Mouse (Mus musculus): ENCODE data around the gene Tmod1.

The Tmod1 gene

DNA sequence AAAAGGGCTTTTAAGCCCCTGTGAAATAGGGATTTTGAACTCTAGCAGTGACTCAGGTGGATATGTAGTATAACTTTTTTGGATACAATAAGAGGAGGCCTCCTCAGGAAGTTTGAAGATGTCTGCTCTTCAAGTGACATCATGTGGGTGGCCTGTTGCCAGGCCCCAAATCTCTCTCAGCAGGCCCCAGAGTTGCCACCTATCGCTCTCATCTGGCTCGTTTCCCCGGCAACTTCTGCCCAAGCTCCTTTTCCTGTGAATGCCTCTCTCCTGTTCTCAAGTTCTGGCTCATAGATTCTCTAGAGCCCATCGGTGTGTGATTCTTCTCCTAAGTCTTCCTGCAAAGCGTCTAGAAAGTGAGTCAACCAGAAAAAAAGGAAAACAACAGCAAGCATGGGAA, 17.4 kb downstream of the Tmod1 start:
- no peak for DNase-seq

DNA sequence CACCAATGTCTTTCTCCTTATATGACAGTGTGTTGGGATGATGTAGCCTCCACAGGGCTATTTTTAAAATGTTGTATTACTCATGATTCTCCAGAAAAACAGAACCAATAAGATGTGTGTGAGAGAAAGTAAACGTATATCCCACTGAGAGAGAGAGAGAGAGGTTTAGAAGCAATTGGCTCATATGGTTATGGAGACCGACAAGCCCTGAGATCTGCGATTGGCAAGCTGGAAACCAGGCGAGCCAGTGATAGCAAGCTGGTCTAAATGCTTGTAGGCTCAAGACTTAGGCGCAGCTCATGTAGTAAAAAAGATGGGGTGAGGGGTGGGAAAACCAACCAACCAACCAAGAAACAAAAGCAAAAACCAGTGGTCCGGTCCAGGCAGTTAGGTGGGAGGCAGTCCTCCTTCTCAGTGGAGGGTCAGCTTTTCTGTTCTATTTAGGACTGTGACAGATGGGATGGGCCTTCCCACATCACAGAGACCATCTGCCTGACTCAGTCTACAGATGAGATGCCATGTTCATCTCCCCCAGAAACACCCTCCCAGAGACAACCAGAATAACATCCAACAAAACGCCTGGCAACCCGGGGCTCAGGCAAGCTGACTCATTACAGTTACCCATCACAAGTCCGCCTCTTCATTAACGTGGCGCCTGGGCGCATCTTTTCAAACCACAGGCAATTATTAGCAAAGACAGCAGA, 22.7 kb downstream of the Tmod1 start:
- no peak for DNase-seq

DNA sequence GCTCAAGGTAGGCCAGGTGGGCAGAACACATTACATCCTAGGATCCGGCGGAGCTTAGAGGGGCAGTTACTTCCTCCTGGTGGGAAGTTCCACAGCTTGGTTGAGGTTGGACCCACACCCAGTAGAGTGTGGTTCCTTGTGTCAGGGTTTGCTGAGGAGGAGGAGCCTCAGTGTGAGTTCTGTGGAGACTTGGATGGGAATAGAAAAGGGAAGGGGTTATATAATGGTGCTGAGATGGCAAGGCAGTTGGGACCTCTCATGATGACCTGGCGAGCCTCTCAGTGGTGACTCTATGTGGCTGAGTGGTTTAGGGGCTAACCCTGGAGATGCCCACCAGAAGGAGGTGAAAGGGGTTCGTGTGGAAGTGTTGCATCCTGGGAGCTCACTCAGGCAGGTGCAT, 25.1 kb downstream of the Tmod1 start:
- no peak for DNase-seq

DNA sequence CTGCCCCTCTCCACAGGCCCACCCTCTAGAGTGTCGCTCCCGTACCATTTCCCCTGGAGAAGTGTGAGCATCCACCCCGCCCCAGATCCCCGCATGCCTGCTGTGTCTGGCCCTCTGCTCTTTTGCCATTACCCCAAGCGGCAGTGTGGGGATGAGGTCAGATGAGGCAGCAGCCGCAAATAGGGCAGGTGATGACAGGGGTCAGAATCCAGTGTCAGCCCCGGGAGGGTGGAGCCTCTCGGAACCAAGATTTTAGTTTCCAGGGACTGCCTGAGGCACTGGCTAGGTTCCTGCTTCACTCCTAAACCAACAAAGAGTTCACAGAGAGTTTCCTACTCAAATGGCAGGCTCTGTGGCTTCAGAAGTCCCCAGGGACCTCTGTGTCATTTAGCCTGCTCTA, 25.5 kb downstream of the Tmod1 start:
- DNase-seq: no peak

DNA sequence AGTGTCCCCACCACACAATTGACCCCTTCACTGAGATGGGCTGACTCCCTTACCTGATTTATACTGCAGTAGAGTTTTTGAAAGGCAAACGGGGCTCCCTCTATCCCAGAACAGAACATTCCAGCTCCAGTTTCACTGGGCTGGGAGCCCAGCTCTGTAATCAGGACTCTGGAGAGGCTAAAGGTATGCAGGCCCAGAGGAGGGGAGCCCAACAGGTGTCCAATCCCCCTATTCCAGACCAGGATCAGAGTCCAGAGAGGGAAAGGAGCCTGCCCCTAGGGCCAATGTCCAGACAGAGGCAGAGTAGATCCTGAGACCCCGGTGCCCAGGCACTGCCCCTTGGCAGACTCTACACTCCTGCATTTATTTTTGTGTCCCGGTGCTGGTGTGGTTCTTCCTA, 26.2 kb downstream of the Tmod1 start:
- peak; percentile 49 for DNase-seq

DNA sequence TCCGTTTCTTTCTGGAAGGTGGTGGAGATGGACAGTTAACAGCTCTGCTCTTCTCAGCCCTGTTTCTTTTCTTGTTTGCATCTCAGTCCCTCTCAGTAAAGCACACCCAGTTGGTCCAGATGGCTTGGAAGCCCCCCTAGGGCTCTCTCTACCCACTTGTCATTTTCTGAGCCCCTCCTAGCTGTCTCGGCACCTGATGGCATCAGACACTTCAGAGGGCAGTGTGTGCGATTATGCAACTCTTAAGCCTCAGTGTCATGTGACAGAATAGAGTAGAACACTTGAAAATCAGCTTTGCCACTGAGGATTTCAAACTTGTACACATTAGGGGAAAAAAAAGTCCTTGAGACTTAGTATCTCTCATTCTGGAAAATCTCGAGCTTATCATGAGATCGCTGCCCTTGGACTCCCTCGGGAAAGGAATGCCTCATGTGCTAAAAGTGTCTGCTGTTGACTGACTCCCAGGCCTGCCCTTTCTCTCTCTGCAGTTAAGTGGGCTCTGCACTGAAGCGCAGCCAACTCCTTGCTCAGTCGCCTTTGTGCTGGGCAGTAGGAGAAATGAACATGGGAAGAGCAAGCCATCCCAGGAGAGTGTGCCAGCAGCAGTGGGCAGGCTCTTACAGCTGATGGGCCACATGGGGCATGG, 27.1 kb downstream of the Tmod1 start:
- DNase-seq: peak; percentile 49

DNA sequence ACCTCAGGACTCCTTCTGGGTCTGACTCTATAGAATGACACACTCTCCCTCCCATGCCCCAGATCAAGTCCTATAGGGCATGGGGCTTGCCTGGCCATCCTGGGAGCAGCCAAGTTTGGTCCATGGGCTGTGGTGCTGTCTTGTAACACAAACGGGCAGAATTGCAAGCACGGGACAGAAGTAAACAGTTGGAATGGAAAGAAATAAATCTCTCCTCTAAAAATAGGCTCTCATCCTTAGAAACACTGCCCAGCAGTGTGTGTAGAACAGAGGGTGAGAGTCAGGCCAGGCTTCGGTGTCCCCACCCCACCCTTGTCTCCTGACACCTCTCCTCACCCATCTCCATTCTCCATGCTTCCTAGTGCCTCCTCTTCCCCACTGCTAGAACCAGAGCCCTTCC, 29.3 kb downstream of the Tmod1 start:
- DNase-seq: no peak

DNA sequence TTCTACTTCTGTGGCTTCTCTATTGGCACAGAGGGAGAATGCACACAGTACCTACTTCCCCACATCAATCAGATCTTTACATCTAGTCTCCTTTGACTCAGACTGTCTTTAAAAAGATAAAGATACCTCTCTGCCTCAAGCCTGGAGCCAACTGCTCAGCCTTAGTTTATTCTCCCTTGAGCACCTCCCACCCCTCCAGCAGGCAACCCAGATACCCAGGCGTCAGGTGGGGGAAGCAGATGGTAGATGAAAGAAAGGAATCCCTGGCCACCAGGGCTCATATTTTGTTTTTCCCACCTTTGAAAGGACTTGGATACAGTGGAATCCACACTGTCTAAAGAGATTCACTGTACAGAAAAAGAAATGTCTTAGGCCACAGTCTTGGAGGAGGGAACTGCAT, 29.8 kb downstream of the Tmod1 start:
- DNase-seq: no peak

DNA sequence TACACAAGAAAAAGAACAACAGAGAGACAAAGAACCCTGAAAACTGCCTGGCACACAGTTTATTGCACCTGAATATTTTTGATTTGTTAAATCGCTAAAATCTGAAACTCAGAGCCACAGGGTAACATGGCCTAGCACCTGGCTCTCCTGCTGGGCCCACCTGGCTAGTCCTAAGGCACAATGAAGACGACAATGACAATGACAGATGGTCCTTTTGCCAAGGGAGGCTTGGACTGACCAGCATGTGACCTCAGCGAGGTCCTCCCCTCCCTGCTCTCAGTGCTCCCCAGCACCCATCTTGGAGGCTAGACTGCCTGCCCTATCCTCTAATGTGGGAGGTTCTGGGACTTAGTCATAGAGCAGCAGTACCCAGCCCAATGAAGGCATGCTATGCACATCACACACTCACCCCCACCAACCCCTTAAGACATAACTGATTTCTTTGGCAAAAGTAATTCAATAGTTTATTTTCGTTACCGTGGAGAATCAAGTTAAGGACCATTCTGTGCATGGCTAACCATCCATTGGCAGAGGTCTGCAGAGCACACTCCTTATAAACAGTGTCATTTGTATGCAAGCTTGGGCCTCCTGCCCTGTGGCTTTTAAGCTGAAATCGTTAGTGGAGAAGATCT, 31.2 kb downstream of the Tmod1 start:
- no peak for DNase-seq

DNA sequence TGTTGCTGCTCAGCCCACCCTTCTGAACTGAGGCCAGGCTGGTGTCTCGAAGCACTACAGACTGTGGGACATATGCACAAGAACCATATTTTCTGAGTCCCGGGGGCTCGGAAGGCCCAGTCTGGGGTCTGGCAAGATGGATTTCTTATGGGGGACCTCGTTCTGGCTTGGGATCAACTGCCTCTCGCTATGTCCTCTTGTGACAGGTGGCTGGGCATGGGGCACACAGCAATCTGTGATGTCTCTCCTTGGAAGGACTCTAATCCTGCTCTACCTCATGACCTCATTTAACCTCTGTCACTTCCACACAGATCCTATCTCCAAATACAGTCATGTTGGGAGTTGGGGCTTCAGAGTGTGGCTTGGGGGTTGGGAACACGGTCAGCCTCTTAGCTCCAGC, 33.9 kb downstream of the Tmod1 start:
- no peak for DNase-seq

DNA sequence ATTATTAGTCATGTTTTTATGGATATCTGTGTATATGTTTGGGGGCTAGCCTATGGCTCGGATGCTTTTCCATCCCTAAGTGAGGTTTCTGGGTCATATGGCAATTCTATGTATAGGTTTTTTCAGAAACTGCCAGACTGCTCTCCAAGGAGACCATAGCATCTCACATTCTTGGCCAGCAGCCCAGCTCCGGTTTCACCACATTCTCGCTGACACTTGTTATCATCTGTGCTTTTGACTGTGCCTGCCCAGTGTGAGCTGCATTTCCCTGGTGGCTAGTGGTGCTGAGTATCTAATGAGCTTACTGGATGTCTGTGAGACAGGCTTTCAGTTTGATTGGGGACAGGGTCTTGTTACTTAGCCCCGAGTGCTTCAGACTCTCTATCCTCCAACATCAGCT, 35.0 kb downstream of the Tmod1 start:
- DNase-seq: peak; percentile 37

DNA sequence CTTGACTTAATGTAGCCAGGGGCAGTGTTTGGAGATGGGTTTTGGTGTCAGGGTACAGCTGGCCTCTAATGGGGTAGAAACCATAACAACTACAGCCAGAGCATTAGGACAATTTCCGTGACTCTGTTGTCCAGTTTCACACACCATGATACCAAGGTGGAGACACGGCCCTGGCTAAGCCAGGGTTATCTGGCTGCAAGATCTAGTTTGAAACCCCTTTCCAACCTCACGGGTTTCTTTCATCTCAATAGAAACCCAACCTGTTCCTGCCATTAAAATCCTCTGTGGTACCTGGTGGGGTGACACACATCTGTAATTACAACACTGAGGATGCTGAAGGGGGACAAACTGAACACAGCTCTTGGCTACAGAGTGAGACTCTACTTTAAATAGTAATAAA, 36.9 kb downstream of the Tmod1 start:
- no peak for DNase-seq

DNA sequence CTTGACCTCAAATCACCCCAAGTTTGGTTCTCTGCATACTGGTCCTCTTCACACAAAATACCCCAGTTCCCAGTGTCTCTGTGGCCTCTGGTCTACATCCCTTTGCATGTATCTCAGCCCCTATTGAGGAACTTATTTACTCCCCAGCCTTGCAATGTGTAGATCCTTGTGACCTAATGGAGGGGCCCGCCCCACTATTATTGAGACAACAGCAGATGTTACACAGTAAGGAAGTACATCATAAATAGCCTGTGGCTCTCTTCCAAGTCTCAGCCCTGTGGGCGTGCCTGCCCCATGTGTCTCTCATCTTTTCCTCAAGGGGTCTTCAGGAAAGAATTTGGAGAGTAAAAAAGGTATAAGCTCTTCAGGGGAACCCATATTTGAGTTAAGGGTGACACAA, 38.2 kb downstream of the Tmod1 start:
- DNase-seq: no peak

DNA sequence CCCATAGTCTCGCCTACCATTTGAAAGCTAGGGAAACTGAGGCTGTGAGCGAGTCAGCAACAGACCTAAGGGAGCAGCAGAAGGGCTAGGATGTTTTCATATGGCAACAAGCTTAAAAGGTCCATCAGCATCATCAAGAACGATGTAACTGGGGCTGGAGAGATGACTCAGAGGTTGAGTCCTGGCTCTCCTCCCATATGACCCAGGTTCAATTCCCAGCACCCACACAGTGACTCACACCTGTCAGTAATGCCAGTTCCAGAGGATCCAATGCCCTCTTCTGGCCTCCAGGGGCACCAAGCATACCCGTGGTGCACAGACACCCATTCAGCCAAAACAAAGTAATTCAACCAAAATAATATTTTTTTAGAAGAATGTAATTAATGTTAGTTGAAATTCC, 41.5 kb downstream of the Tmod1 start:
- no peak for DNase-seq

DNA sequence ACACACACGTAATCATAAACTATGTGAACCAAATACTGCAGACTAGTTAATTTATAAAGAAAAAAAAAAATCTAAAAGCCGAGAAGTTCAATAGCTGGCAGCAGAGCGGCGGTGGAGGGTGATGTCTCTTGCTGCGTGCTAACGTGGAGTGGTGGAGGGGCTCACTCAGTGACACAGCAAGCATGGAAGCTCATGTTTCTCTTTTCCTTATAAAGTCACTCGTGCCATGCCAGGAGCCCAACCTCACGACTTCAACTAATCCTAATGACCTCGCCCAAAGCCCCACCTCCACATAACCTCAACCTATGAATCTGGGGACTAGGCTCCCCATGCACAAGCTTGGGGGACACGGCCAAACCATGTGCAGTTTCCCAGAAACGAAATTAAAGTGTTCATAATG, 43.8 kb downstream of the Tmod1 start:
- no peak for DNase-seq

DNA sequence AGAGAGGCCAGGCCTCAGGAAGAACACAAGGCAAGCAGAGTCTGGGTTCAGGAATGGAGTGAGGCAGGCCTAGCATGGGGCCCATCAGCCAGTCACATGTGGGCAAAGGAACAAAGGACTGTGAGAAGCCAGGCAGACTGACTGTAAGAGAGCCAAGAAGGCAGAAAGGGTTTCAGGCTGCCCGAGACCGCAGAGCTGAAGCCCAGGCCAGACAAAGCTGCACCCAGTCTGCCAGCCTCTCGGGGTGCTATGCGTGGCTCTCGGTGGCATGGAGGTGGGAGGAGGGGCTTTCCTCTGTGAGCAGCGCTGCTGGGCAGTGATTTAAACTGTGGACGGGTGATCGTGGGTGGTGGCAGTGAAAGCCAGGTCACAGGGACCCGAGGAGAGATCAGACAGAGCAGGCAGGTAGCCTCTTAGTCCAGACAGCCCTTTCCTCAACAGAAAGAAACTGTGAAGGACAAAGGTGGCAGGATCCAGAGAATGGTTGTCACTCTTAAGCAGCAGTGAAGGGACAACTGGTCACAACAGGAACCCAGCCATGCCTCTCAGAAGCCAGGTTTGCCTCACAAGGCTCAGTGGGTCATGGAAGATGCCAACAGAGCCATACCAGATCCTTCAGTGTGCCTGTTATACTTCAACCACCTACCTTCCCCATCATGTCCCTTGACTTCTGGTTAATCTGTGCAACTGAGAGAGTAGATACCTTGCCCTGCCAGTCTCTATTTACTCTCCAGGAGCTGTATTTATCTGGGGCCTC, 45.9 kb downstream of the Tmod1 start:
- no peak for DNase-seq

DNA sequence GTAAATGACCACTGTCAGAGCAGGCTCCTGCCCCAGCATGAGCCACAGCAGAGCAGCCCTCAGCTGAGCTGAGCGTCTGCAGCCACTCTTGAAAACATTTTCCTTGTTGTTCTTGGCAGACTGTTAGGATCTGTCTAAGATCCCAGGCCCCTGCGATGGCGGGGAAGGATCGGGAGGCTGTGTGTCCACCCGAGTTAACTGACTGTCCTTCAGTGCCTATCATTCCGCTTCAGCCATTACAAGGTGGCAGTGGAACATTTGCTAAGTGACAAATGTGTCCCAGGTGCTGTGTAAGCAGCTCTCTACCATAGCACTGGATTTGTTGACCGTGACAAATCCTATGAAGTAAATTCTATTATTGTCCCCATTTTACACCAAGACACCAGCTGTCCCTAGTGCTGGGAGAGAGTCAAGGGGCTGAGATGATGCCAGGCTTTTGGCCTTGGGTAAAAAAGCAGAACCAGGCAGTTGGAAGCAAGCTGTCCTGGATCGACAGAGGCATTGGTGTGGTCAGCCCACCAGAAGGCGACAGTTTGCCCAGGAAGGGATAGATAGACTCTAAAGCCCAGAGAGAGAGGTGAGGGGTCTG, 46.6 kb downstream of the Tmod1 start:
- DNase-seq: no peak

DNA sequence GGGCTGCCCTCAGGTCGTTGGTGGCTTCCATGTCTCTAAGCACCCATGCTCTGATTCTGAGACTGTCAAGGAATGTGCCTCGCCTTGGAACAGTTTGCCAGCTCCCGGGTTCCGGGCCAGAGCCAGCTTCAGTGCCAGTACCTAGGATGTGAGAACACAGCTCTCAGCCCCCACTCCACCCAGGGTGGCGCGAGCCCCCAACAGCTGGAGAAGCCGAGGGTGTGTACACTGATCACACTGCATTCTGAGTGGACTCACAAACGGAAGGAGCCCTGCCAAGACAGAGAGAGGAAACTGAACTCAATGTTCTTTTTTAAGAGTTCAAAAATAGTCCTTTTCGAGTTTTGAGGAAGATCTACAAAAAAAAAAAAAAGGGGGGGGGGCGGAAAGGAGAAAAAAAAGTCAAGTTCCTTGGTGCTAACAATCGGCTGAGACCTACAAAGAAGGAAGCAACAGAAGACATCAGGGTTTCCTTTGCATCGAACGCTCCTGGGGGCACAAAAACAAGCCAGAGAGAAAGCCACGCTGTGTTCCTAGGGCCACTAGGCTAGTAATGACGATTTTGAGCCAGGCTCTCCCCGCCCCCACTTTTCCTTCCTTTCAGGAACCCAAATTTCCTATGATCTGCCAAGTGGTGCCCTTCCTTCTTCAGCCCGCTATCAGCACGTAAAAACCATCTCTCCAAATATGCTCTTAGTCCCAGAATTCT, 48.1 kb downstream of the Tmod1 start:
- DNase-seq: peak; percentile 37

DNA sequence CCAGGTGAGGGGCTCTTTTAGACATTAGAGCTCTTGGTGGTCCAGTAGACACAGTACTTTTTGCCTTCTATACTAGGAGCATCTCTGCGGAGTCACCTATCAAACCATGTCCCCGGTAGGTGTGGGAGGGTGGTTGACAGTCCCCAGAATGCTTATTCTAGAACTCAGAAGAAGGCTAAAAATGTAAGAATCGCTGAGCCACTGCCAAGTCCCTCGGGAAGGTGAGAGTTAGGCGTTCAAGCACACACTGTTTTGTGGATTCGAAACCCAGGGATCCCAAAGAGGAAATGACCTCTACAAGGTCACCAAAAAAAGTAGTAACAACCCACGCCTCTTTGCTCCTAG, 48.7 kb downstream of the Tmod1 start:
- no peak for DNase-seq

DNA sequence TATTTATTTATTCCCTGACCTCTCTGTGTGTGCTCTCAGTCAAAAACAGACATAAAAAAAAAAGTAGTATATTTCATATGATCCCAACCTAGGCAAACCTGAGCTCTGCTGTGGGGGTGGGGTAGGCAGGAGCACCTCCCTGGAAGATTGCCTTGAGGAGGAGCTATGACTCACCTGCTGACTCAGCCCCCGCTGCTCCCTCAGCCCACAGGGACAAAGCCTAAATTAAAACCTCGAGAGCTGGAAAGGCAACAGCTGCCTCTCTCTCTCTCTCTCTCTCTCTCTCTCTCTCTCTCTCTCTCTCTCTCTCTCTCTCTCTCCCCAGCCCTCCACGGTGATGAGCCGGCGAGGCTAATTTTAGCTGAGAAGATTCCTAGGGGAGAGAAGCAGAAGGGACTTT, 49.1 kb downstream of the Tmod1 start:
- DNase-seq: peak; percentile 19

DNA sequence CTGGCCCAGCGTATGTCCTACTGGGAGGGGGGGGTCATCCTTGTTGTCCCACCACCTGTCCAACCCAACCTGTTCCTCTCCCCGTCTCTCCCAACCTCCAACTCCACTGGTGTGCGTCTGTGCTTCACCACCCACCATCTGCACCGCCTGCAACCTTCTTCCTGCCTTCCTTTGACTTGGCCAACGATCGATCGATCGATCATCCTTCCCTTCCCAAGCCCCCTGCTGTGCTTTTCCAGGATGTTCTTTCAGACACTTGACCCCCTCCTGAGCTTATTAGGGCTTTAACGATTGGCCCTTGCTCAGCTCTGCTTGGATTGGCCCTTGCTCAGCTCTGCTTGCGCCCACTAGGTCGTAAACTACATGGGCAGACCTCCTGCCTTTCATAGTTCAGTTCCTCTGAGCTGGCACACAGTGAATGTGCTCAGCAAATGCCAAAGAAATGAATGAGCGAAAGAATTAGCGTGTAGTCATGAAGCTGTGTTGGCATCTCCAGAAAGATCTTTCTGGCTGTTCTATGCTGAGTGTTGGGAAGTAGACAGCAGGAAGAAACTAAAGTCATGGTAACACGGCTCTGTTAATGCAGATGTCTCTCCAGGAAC, 50.9 kb downstream of the Tmod1 start:
- DNase-seq: no peak

DNA sequence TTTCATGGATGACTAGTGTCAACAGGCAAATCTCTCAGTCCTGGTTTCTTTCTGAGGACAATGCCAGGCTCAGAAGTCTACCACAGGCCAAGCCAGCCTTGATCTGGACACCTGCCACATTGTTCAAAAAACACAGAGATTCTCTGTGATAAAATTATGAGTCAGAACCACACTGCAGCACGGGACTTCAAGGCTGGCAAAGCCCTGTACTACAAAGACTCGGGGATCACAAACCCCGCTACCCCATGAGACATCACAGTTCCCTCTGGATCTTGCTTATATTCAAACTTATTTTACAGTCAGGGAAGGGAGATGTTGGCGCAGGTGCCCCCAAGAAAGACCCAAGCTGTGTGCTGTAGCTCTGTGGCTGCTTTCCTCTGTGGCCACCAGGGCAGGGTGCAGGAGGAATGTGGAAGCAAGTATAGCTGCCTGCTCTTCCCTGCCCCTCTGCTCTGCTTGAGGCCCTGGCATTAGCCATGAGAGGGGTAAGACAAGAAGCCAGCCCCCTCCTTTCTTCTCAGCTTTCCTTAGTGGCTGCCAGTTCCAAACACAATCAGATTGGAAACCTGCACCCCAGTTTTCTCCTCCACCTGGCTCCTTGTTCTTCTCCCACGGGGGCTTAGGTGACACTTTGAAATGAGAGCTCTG, 53.8 kb downstream of the Tmod1 start:
- no peak for DNase-seq
